Mouse (Mus musculus) right cerebral cortex, adult 18-20 months (tissue): ENCODE measurements around the gene Wdr17.

Experiments used
- DNase-seq: peaks from one replicate; pipeline ENCODE4 v3.0.0; 2022; ENCODE audit warnings: mixed read lengths

Gene Wdr17

DNA sequence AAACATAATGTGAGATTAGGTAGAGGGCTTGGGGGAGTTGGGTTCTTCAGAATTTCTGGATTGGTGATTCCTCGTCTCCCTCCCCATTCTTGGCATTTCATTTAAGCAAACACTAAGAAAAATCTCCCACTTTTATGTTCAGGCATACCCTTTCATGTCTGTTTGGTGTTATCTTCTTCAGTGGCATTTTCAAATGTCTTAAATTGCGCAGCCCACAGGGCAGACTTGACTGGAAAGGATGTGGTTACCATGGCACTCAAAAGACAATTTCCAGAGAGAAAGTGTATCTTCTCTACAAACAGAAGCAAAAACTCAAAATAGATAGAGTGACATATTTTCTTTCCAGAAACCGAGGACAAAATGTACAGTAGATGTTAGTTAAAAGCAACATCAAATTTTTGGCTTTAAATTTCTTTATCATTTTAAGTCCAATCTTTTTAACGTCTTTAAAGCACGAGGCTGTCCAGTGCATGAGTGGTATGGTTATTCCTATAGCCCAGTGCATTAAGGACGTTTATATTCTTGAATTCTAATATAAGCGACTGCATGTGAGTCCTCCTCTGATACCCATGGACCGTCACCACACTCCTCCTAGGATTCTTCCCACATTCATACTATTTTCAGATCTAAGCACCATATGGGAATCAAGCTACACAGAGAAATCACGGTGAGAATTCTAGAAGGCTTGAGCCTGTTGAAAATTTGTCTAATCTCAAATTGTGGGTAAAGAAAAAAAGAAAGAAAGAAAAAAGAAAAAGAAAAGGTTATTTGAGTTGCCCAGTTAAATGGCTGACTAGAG, at the start of gene Wdr17:
Gene Wdr17 (minus strand): TSS at position 198 of the 799 bp plus-strand sequence.
- peak; percentile 62 for DNase-seq

DNA sequence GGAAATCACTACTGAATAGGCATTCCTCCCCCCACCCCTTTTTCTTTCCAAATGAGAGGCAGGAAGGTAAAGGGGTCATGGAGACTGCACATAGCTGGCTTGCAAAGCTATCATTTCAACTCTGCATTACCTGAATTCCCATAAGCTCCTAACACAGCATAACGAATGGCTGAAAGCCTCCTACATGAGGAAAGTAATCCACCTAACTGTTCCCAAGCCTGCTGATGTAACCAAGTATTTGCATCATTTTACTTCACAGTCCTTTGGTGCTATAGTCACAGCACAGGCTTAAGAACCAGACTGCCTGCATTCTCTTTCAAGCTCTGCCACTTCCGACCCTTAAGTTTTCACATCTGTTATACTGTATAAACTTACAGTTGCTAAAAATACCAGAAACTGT, 45.3 kb upstream of the Wdr17 start:
- no peak for DNase-seq

DNA sequence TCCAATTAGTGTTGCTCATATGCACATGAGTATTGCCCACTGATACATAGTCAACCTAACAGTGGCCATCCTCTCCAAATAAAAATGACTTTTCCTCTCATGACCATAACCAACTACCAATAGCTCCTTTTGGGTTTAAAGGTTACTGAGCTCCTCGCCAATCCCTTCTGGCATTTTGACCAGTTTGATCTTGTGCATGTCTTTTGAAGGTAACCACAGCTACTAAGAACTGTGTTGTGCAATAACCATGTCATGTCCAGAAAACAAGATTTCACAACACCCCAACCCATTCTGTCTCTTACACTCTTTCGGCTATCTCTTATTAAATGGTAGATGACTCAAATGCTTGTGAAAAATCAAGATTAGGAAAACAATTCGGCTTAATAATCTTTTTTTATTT, 38.0 kb upstream of the Wdr17 start:
- no peak for DNase-seq

DNA sequence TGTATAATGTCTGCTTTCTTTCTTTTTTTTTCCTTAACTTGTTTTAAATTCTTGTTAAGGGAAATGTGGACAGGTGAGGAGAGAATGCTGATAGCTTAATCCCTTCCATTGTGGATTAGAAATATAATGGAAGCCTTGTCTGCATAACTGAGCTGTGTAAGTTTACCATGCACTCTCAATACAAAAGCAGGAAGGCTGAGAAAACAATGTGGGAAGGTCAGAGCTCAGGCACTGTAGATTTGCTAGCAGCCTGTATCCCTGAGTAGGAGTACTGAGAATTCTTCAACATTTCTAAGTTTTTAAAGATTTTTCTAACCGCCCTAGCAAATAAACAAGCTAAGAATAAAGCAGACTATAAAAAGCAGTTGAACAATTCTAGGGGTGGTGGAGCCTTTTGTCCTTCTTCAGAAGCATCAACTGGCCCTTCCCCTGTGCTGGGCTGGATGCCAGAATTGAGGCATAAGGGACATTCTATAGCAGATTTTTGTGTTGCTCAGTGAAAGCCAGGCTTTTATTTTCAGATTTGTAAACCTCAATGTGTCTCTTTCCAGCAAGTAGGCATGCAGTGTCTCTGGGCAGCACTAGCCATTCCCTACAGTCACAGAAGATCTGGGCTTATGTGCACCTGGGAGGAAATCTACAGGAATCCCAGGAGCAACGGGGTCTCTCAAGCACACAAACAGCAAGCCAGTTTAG, 35.3 kb upstream of the Wdr17 start:
- DNase-seq = peak; percentile 35

DNA sequence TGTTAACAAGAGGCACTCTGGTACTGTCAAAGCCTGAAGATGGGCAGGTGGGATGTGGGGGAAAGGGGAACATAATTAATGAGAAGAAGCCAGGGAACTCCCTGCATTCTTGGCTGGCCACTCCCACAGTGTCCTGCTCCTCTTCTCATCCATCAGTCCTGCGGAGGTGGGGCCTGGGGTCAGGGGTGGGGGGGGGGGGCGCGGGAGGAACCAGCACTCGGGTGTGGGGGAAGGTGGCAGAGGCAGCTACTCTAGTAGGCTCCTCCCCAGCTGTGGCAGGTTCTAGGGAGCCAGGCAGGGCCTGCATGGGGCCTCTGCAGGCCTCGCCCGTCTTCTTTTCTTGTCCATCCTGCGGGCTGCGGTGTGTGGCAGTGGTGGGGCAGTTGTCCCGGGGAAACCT, 30.7 kb upstream of the Wdr17 start:
- DNase-seq = no peak

DNA sequence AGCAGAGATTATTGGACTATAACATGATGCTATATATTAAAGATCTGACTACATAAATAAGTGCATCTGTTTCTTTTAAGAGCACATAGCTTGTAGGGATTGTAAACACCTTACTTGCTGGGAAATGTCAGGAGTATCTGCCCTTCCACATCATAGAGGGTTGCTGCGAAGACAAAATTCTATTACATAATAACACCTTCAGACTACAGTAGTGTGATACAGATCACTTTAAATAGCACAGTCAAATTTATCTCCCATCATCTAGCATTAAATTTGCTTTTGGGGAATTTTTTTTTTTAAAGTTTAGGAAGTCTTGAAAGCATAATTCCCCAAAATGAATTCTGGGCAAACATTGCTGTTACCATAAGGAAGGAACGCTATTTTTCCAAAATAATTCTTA, 25.9 kb upstream of the Wdr17 start:
- DNase-seq = no peak

DNA sequence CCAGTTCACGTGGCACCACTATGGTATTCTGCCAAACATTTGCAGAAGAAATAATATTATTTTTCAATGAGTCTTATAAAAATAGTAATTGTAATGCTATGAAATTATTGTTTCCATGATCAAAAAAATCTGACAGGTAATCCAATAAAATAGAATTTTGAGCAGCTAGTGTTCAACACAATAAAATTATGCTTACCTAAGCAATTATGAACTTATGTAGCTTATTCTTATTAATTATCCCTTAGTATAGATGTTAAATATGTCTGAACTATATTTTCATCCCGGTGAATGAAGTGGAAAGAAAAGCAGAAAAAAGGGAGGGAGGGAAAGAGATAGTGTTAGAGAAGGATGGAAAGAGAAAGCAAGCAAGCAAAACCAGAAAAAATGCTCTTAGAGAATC, 12.5 kb upstream of the Wdr17 start:
- DNase-seq = no peak

DNA sequence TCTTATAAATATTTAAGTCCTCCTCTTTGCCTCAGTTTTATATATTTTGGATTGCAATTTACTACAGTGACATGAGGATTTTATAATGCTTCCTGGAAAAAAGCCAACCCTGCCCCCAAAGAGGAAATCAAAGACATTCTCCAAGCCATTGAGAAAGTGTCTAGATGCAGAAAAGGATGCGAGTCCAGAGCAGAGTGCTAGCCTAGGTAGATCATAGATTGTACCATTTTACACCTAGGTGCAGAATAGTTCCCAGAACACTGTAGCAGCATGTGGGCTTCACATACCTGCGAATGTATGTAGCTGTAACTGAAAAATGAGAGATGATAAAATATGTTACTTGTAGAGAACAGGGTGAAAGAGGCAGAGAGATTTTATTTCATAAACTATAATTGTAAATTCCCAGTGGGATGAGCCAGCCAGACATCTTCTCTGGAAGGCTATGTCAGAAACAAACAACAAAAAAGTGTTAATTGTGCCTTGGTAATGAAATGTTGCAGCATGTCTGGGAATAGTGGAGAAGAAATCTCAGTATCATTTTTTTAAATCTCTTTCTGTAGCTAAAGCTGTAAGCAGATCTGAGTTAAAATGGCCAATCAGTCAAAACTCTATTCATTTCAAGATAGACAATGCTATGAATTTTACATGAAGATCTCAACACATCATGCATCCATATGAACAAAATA, 7.8 kb upstream of the Wdr17 start:
- DNase-seq = no peak

DNA sequence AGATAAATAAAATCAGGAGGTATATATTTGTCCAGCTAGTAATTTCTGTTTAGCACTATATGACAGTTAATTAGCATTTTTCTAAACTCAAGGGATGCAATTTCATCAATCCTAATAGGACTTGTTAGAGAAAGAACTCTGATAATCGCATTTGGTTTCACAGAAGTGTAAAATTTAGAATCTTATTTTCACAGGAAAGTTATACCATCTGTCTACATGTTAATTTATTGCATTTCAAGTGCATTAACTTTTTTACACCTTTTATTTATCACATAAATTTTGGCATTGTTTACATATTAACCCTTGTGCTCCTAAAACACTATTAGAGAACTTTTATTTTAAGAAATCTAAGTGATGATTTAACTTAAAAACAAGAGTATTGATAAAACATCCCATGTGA, 7.2 kb upstream of the Wdr17 start:
- DNase-seq = no peak

DNA sequence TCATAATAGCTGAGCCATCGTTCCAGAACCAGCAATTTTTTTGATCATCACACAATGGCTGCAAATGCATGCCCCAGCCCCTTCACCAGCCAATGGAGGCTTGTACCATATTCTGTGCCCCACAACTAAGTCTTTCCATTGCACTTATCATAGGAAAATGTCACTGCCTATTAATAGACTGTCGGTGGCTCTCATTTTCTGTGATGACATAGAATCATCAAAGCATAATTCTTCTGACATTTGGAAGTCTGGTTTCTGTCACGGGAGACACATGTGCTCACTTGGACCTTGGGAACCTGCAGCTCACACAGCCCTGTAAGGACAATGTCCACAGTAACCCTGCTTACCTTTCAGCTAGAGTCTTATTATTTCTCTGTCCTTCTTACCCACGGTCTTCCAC, 424 bp downstream of the Wdr17 start:
- no peak for DNase-seq

DNA sequence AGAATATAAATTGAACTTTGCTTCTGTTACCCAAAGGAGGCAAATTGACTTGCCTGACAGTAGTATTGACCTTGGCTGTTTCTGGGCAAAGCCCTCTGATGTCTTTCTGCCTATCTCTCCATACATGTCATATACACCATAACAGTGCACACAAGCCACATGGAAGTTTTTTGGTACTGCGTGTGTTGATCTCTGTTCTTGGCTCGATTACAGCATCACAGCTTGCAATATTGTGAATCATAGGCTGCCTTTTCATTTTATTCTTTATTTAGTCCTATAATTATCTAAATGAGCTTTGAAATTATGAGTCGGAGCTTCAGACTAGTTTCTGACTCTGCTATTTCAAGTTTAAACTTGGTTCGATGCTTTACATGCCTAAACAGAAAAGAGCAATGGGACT, 10.5 kb downstream of the Wdr17 start:
- DNase-seq = no peak

DNA sequence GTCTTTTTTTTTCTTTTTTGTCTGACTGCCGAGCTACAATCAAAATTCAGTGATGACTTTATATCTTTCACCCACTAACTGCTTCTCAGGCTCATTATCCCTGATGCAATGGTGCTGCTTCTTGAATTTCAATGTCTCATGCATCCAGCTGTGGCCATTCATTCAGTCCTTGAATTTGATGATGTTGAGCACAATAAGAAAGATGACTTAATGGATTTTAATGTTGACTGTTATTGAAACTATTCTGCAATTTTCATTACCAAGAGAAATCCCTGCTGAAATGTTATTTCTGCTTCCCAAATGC, 22.3 kb downstream of the Wdr17 start:
- DNase-seq = peak; percentile 12

DNA sequence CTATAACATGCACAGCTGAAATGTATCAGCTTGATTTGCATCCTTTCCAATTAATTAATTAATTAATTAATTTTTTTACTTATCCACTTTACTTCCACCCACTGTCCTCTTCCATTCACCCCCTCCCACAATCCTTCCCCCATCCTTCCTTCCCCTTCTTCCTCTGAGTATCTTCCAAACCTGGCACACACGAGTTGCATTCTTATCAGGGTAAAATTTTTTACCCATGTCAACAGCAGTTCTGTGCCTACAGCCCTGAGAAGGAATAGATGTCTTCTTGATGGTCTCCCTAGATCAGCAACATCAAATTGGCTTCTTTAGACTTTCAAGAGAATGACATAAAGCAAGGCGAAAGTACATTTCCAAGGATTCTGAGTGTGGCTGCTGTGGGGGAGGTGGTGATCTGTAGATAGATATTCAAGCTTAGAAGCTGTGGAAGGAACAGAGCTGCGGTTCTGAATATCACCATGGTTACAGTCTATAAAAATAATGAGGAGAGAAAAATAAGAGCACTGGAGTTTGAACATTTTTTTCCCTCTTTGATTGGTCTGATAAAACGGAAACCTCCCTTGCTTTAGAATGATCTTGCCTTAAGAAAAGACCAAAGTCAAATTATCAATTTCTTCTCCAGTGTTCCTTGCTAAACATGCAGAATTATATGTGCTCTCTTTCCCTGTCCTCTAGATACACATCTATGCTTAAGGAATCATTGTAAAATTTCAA, 22.8 kb downstream of the Wdr17 start:
- DNase-seq = peak; percentile 76

DNA sequence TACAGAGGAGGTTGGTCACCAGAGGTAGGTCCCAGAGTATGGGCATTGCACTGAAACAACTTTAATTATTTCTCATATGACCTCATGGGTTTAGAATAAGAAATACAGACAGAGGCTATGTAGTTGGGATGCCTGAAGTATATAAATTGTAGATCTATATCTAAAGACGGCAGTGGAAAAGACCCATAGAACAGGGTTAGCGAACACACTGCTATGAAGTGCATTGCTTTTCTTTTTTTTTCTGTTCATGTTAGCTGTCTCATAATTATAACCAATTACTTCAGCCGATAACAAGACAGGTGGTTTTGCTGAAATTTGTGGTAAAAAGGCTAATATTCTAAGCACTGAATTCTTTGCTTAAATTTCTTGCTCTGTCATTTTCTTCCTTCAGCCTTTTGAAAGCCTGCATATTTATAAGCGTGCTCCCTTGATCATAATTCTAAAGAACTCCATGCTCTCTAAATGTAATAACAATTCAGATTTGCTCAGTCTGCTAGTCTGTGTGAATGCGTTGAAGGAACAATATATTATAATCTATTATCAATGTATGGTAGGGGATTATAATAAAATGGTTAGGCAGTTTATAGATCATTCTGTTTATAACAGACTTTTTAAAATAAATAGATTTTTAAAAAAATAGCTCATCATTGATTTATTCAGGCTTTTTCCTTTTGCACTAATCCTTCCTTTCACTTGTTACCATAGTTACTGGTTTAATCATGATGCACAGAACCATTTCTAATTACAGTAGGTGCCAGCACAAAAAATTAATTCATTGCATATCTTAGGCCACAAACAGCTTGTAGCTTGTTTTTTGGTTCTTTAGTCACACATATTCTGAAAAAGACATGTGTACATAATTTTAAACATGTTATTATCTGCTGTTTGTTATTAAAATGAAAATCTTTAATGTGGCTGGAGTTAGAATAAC, 50.7 kb downstream of the Wdr17 start:
- DNase-seq = no peak

DNA sequence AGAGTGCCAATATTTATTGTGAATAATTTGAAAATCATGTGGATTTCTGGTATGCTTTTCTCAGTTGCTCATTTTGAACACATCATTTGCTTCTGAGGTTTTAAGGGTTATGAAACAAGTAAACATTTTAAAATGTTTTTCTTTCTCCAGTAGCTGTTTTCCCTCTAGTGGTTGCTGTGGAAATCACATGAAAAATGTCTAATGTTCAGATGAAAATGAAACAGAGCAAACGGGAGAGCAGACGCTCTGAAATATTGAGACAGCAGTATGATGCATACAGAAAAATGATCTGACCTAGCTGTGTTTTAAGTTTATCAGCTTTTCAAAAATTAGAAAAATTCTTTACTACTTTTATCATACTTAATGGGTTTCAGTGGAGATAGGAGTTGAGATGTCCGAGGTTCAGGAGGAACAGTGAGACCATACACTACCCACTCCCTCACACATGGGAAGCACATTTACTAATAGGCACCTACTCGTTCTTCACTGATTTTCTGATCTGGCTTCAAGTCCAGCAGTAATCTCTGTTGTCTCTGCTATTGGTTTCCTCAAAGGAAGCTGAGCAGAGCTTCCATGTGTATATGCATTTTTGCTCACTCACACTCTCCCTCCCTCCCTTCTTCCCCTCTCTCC, 57.1 kb downstream of the Wdr17 start:
- peak; percentile 30 for DNase-seq

DNA sequence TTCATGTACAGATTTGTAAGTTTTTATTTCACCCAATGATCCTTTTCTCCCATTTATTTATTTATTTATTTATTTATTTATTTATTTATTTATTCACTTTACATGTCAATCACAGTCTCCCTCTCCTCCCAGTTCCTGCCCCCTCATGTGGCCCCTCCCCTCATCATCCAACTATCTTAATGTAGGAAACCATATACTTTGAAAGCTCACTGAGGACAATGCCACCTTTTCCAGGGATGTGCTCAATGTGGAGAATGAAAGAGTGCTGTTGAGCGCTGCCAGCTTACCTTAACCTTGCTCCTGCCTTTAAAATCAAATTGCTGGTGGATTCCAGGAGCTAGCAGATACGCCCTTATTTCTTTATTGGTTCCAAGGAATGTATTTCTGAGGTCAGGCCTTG, 59.0 kb downstream of the Wdr17 start:
- DNase-seq = no peak

DNA sequence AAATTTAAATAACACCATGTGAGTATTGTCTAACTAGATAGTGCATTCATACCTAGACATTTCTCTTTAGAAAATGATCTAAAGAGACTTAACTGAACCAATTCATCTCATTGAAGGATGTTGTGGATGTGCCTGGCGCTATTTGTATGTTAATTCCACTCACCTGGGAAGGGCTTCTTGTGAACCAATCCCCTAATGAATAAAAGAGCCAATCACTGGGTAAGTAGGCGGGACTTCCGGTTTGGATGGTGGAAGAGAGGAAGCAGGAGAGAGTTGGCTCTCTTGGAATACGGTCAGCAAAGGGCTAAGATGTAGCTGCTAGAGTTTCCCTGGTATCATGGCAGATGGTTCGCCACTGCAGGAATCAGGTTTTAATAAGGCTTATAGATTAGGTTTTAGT, 64.0 kb downstream of the Wdr17 start:
- no peak for DNase-seq

DNA sequence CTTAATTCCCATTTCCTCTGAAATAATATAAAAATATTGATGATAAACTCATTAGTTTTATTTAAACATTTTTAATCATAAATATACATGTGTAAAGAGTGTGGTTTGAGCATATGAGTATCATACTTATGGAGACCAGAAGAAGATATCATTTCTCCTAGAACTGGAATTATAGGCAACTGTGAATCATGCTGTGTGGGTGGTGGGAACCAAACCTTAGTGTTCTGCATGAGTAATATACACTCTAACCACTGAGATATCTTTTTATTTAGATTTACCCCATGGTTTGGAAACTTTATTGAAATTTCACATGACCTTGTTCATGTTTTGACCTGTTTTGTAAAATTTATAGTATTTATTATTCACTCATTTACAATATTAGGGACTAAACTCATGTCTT, 68.3 kb downstream of the Wdr17 start:
- no peak for DNase-seq

DNA sequence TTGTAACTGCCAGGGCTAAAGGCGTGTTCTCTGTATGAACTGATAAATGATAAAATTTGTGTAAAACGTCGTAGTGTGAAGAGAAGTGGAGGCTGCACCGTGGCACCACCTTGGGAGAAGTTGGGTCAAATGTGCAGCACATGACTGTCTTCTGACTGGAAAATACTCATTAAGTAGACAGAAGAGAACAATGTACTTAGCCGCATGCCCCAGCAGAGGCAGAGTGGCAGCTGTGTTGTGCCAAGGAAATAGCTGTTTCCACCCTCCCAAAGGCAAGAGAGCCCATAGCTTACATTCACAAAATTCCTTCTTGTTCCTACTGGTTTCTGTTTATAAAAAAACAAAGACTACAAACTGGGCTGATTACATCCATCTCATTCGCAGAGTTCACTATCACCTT, 78.8 kb downstream of the Wdr17 start:
- no peak for DNase-seq

DNA sequence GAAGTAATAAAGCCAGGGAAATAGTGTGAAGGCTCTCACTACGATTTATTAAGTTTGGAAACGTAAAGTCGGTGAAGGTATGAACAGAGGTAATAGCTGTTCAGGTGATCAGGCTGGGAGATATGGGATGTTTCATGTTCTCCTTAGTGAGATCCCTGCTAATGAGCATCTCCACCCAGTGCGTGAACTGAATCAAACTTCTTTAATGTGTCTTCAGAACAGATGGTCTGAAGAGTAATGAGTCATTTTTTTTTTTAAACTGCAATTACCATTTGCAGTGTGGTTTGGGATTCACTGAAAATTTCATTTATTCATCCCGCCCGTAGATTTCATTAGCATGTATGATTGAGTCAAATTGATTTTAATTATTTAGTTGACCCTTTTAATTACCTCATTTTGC, 80.8 kb downstream of the Wdr17 start:
- DNase-seq = no peak

DNA sequence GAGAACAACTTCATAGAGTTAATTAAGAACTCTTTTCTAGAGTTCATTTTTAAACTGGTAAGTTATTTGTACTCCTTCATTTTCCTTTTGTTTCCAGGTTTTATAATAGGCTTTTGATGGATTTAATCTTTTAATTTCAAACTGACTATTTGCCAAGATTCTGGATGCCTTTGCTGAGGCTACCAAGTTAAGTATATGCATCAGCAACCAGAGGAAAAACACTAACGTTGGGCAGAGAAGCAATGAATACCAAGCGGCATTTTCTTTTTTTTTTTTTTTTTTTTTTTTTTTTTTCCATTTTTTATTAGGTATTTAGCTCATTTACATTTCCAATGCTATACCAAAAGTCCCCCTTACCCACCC, 94.3 kb downstream of the Wdr17 start:
- no peak for DNase-seq
